1 mouse cellular context compared by ENCODE assay signal in genomic region chr6:48048426-48049272, GRCm38 (mm10).
TF ChIP-seq lines count a peak whose summit lies in the region.

Zfp777 (minus strand) TSS chr6:48048911.

TF ChIP-seq in CH12.LX, 34 proteins besides CTCF, POLR2A, EP300 and RAD21 (continued from another document):
- TF ChIP-seq SMC3 (IDR thresholded peaks at IDR 0.05; ENCODE audit: low read depth, low read length) (no peak), POLR2AphosphoS2 (IDR thresholded peaks at IDR 0.05; ENCODE audit: low read depth, low read length) (no peak), ZC3H11A (IDR thresholded peaks at IDR 0.05; ENCODE audit: low read depth, low read length) (no peak), ZNF384 (IDR thresholded peaks at IDR 0.05; ENCODE audit: low read depth, low read length) (no peak), MEF2A (IDR thresholded peaks at IDR 0.05; ENCODE audit: borderline replicate concordance, low read depth, low read length) (no peak), PAX5 (IDR thresholded peaks at IDR 0.05; ENCODE audit: low read length) (no peak), RCOR1 (conservative IDR thresholded peaks at IDR 0.05; ENCODE audit: low read depth, low read length) (no peak), CHD2 (IDR thresholded peaks at IDR 0.05; ENCODE audit: low read length) (no peak), E2F4 (IDR thresholded peaks at IDR 0.05; ENCODE audit: insufficient replicate concordance, low read depth, low read length) (no peak), MAFK (IDR thresholded peaks at IDR 0.05; ENCODE audit: insufficient replicate concordance, low read length) (no peak), CHD1 (IDR thresholded peaks at IDR 0.05; ENCODE audit: low read depth, low read length) (no peak), MXI1 (IDR thresholded peaks at IDR 0.05; ENCODE audit: low read depth, low read length) (peak; percentile 65), MAZ (IDR thresholded peaks at IDR 0.05; ENCODE audit: low read depth, low read length) (no peak), HCFC1 (IDR thresholded peaks at IDR 0.05; ENCODE audit: low read depth, low read length) (peak; percentile 79), UBTF (IDR thresholded peaks at IDR 0.05; ENCODE audit: low read depth, low read length) (peak; percentile 89), MAX (IDR thresholded peaks at IDR 0.05; ENCODE audit: low read length) (no peak; the same call in 1 of the 2 replicates), ZKSCAN1 (IDR thresholded peaks at IDR 0.05; ENCODE audit: borderline replicate concordance, low read depth, low read length) (no peak), NRF1 (IDR thresholded peaks at IDR 0.05; ENCODE audit: low read depth, low read length) (no peak)
TF ChIP-seq in CH12.LX: peak in this region for 9.
